Mouse (Mus musculus) bone marrow macrophage, adult 2 months (primary cell): ENCODE data around the gene 1700024G13Rik.

ENCODE experiments used
- CTCF ChIP-seq: IDR thresholded peaks from 2 replicates; pipeline ENCODE4 v1.5.1; 2012; ENCODE audit warnings: low read depth, mild to moderate bottlenecking, low read length, moderate library complexity
- POLR2A ChIP-seq: IDR thresholded peaks from 2 replicates; pipeline ENCODE4 v1.6.1; 2012; ENCODE audit warnings: mild to moderate bottlenecking, low read depth, low read length, borderline replicate concordance

DNA sequence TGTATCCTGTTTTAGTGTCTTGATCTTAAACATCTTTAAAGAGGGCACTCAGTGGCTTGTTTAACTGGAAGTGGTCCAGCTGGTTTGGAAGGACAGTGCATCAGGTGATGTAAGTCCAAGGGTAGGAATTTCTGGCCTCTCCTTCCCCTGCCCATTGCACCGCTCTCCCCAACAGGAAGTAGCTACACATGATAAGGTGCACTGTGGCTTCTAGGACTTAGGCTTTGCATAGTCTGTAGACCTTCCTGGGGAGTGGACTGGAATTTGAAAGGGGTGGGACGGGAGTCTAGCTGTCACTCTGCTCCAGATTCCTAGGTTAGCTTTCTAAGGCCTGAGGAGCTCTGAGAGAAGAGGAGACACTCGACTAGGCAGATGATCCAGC, 8.1 kb downstream of the 1700024G13Rik start:
- TF ChIP-seq POLR2A (no peak), CTCF (no peak)
